Comparison of ENCODE assay signal across 20 mouse cellular contexts in the genomic region with DNA sequence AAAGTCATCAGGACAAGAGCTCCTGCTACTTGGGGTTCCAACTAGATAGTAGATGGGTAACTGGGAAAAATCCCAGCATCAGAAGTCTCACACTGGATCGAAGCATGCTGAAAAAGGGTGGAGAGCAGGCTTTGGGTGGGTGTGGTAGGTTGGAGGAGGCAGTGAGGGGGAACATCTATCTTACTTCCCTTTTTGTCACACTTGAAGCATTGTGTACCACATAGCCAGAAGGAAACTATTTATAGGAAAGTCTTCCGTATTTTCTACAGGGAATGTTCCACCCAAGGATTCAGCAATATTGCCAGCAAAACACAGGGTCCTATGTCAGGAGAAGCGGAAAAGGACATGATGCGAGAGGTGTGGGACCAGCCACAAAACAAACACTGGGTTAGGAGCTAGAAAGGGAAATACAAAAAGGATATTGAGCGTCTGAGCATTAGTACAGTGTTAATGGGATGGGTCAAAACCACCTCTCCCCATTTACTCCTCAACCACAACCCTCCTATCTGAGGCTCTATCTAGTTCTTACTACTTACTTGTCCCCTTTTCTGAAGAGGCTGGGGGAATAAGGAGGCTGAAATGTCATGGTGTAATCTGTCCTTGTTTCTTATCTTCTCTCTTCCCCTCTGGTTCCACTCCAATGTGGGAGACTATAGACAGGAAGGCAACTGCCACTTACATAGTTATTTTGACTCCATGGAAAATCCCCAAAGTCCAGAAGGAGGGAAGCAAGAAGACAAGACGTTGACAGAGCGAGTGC. TPM values are rescaled to one million over a fixed set of nuclear protein-coding genes. Genes with fewer than 3 reads are reported as not detected.
DNase-seq lines count a peak whose midpoint lies in the region; ATAC-seq and TF ChIP-seq lines count a peak whose summit lies in the region.
"Had no signal": no experiment of that assay in that cellular context is flagged by ENCODE, and none has a peak within 500 bp of the region (broad histone marks: within the 10 kb centered on the region; RNA-seq: fewer than 3 reads in every experiment).

No protein-coding gene starts in this region.

- peak; percentile 95 for DNase-seq in heart, adult 11 months
- DNase-seq in heart, postnatal 10 days, result no peak
- DNase-seq in layer of hippocampus, adult 2 months (ENCODE audit: low spot score in 2 of 2), result no peak
- DNase-seq in layer of hippocampus, adult 18-20 months (ENCODE audit: low spot score in 2 of 2), result no peak
- peak; percentile 78 for DNase-seq in MEL (ENCODE audit: low read depth, low spot score)
- no peak for DNase-seq in frontal cortex, adult 2 months (ENCODE audit: extremely low spot score in 1 of 2, low spot score in 1 of 2)
- DNase-seq in midbrain, embryonic 10.5 days (ENCODE audit: low spot score), result no peak
- DNase-seq: adrenal gland, postnatal 36 days; cerebellum, postnatal 14 days; kidney, postnatal 10 days; layer of hippocampus, adult 9-11 months; midbrain, embryonic 14.5 days; thymus, adult 18-20 months had no signal

- no peak for TF ChIP-seq CTCF in layer of hippocampus, adult 2 months (conservative IDR thresholded peaks at IDR 0.05)
- TF ChIP-seq CTCF in MEL (IDR thresholded peaks at IDR 0.05 in 2 of 3, conservative IDR thresholded peaks at IDR 0.05 in 1 of 3; ENCODE audit: control insufficient read depth in 1 of 3, insufficient read depth in 1 of 3, low read depth in 2 of 3, low read length in 3 of 3, poor library complexity in 1 of 3, severe bottlenecking in 1 of 3), result no peak

- peaks cover 24 to 37% of the 10 kb centered on the region in 2 experiments for H3K4me1 ChIP-seq in MEL (ENCODE audit: control insufficient read depth in 1 of 2, insufficient read depth in 2 of 2, low read length in 2 of 2)
- peaks cover 4% of the 10 kb centered on the region for H3K4me1 ChIP-seq in midbrain, embryonic 10.5 days
- H3K4me1 ChIP-seq: forebrain, embryonic 13.5 days; limb, embryonic 12.5 days had no signal

- WGBS in midbrain, embryonic 10.5 days, result 79% methylated on average over 7 of the region's 7 CpGs

- H3K27ac ChIP-seq in layer of hippocampus, adult 2 months, result peak overlapping the region; percentile 57; the same call in 1 of the 2 replicates
- H3K27ac ChIP-seq in MEL (ENCODE audit: control insufficient read depth, low read depth, low read length), result peak overlapping the region; percentile 88
- H3K27ac ChIP-seq in midbrain, embryonic 10.5 days (replicated peaks), result no peak overlapping the region
- H3K27ac ChIP-seq: forebrain, embryonic 13.5 days; hindbrain, embryonic 14.5 days; limb, embryonic 12.5 days; liver, embryonic 14.5 days; macrophage had no signal

- intact Hi-C loops in heart, postnatal 10 days (cut with DNase I), result no loop called here

- H3K9me3 ChIP-seq in MEL (replicated peaks; ENCODE audit: insufficient read depth, low read length), result no peaks in the 10 kb centered on the region
- H3K9me3 ChIP-seq in midbrain, embryonic 10.5 days (replicated peaks), result no peaks in the 10 kb centered on the region
- H3K9me3 ChIP-seq: forebrain, embryonic 13.5 days; limb, embryonic 12.5 days had no signal

- no peak for TF ChIP-seq POLR2A in MEL (IDR thresholded peaks at IDR 0.05; ENCODE audit: control insufficient read depth in 1 of 2, insufficient read depth in 1 of 2, low read depth in 1 of 2, low read length in 2 of 2, poor library complexity in 1 of 2)

- peak; percentile 47 for ATAC-seq in granulocyte monocyte progenitor cell, adult 5-6 weeks (replicated peaks; ENCODE audit: poor library complexity, severe bottlenecking)
- ATAC-seq: forebrain, embryonic 13.5 days; intestine, postnatal 0 days had no signal

- H3K4me3 ChIP-seq in layer of hippocampus, adult 2 months, result no peak overlapping the region
- H3K4me3 ChIP-seq in MEL (ENCODE audit: control insufficient read depth in 1 of 2, insufficient read depth in 1 of 2, low read depth in 2 of 2, low read length in 2 of 2), result peak overlapping the region; percentile 29 to 50
- H3K4me3 ChIP-seq in midbrain, embryonic 10.5 days, result no peak overlapping the region
- H3K4me3 ChIP-seq: forebrain, embryonic 13.5 days; limb, embryonic 12.5 days had no signal

- TF ChIP-seq RAD21 in MEL (IDR thresholded peaks at IDR 0.05; ENCODE audit: low read depth, low read length), result no peak

- no peaks in the 10 kb centered on the region; the same call in 1 of the 2 replicates for H3K79me2 ChIP-seq in MEL (ENCODE audit: control insufficient read depth, insufficient read depth, low read length, poor library complexity)

- H3K36me3 ChIP-seq in MEL (ENCODE audit: control insufficient read depth in 1 of 2, insufficient read depth in 2 of 2, low read length in 2 of 2), result peaks cover 0 to 54% of the 10 kb centered on the region in 2 experiments; a peak in 2 of 4 replicates
- no peaks in the 10 kb centered on the region for H3K36me3 ChIP-seq in midbrain, embryonic 10.5 days
- H3K36me3 ChIP-seq: limb, embryonic 12.5 days had no signal

- H3K9ac ChIP-seq in MEL (ENCODE audit: control insufficient read depth, low read depth, low read length, poor library complexity, severe bottlenecking), result peak overlapping the region; percentile 57
- H3K9ac ChIP-seq: forebrain, embryonic 13.5 days; hindbrain, embryonic 14.5 days; limb, embryonic 12.5 days; liver, embryonic 14.5 days had no signal

- no peaks in the 10 kb centered on the region for H3K27me3 ChIP-seq in MEL (ENCODE audit: control insufficient read depth in 1 of 2, insufficient read depth in 2 of 2, low read length in 2 of 2)
- H3K27me3 ChIP-seq in midbrain, embryonic 10.5 days (ENCODE audit: low read depth, poor library complexity, severe bottlenecking), result peaks cover 99% of the 10 kb centered on the region

- peak; percentile 31 to 58; a peak in 2 of 4 replicates for TF ChIP-seq EP300 in MEL (IDR thresholded peaks at IDR 0.05; ENCODE audit: low read depth in 1 of 2, low read length in 2 of 2)

TF ChIP-seq in MEL, 35 proteins besides CTCF, POLR2A, EP300 and RAD21 (continues in another document):
- TF ChIP-seq ZNF384 (IDR thresholded peaks at IDR 0.05; ENCODE audit: low read depth, low read length) (no peak), SIN3A (IDR thresholded peaks at IDR 0.05; ENCODE audit: low read length) (peak; percentile 75; the same call in 1 of the 2 replicates), CHD1 (IDR thresholded peaks at IDR 0.05; ENCODE audit: low read depth, low read length) (no peak), UBTF (IDR thresholded peaks at IDR 0.05; ENCODE audit: borderline replicate concordance, insufficient read depth, low read depth, low read length) (no peak), MAFK (IDR thresholded peaks at IDR 0.05; ENCODE audit: borderline replicate concordance, low read depth, low read length) (no peak), GATA1 (IDR thresholded peaks at IDR 0.05; ENCODE audit: low read depth, low read length) (peak; percentile 54; the same call in 1 of the 2 replicates), ZKSCAN1 (IDR thresholded peaks at IDR 0.05; ENCODE audit: low read depth, low read length) (no peak), MYB (IDR thresholded peaks at IDR 0.05; ENCODE audit: low read depth, low read length) (no peak), TCF12 (IDR thresholded peaks at IDR 0.05; ENCODE audit: low read depth, low read length) (0 out of 2 replicates have a peak, but pooled peaks have one; percentile 12), MAZ (IDR thresholded peaks at IDR 0.05; ENCODE audit: low read depth, low read length) (peak; percentile 43; the same call in 1 of the 2 replicates), TBP (IDR thresholded peaks at IDR 0.05; ENCODE audit: low read depth, low read length) (no peak), JUND (IDR thresholded peaks at IDR 0.05; ENCODE audit: low read depth, low read length) (no peak), NRF1 (IDR thresholded peaks at IDR 0.05; ENCODE audit: insufficient read depth, low read depth, low read length, poor library complexity, severe bottlenecking) (no peak), ETS1 (IDR thresholded peaks at IDR 0.05; ENCODE audit: low read depth, low read length) (peak; percentile 63; the same call in 1 of the 2 replicates), CHD2 (IDR thresholded peaks at IDR 0.05; ENCODE audit: low read length) (no peak), MAX (IDR thresholded peaks at IDR 0.05; ENCODE audit: low read length) (peak; percentile 47; the same call in 1 of the 2 replicates), E2F4 (IDR thresholded peaks at IDR 0.05; ENCODE audit: borderline replicate concordance, low read depth, low read length) (no peak), MYC (IDR thresholded peaks at IDR 0.05; ENCODE audit: low read depth, low read length) (peak; percentile 68; the same call in 1 of the 2 replicates), TAL1 (IDR thresholded peaks at IDR 0.05; ENCODE audit: low read length) (no peak), HCFC1 (IDR thresholded peaks at IDR 0.05; ENCODE audit: low read depth, low read length) (no peak), POLR2AphosphoS5 (IDR thresholded peaks at IDR 0.05; ENCODE audit: borderline replicate concordance, low read depth, low read length) (no peak), ELF1 (IDR thresholded peaks at IDR 0.05; ENCODE audit: low read depth, low read length) (0 out of 2 replicates have a peak, but pooled peaks have one; percentile 18), ZMIZ1 (IDR thresholded peaks at IDR 0.05; ENCODE audit: low read depth, low read length) (no peak), KAT2A (conservative IDR thresholded peaks at IDR 0.05; ENCODE audit: low read depth, low read length) (no peak), POLR2AphosphoS2 (IDR thresholded peaks at IDR 0.05; ENCODE audit: low read length) (no peak), RCOR1 (IDR thresholded peaks at IDR 0.05; ENCODE audit: low read depth, low read length) (no peak; the same call in 1 of the 2 replicates), GABPA (IDR thresholded peaks at IDR 0.05; ENCODE audit: low read depth, low read length) (no peak), MEF2A (IDR thresholded peaks at IDR 0.05; ENCODE audit: extremely low read depth, insufficient replicate concordance, low read depth, low read length, poor library complexity, severe bottlenecking) (0 out of 2 replicates have a peak, but pooled peaks have one; percentile 43)

RNA-seq across cellular contexts. Expression of a gene that starts 52.6 kb away (rescaled TPM):
- total RNA-seq in heart, postnatal 10 days (2021), result 100 to 1,000 TPM; 138 to 195 TPM
- total RNA-seq in layer of hippocampus, adult 2 months (2021), result 100 to 1,000 TPM; 101 to 111 TPM
- 100 to 1,000 TPM; 131 to 148 TPM for total RNA-seq in layer of hippocampus, adult 18-20 months (2021)
- total RNA-seq in MEL (2012; rRNA removed), result 29.5 and 35.9 TPM in 2 replicates
- polyA plus RNA-seq in MEL (2012; ENCODE audit: insufficient read depth in 1 of 2, insufficient read length in 2 of 2, low read depth in 1 of 2, low replicate concordance in 2 of 2, missing spikeins in 1 of 2), result 10 to 100 TPM in 1 of 2 experiments, not detected in 1; 32.7 TPM
- total RNA-seq in granulocyte monocyte progenitor cell, adult 5-6 weeks (2014; fragmentation: Nextera tagmentation), result 18.4 and 19.9 TPM in 2 replicates
- 19.7 and 30.0 TPM in 2 replicates for total RNA-seq in granulocyte monocyte progenitor cell, adult 5-6 weeks (2017)
- polyA plus RNA-seq in frontal cortex, adult 2 months (2012; rRNA removed), result 68.3 and 92.5 TPM in 2 replicates
- 133 and 146 TPM in 2 replicates for polyA plus RNA-seq in midbrain, embryonic 10.5 days (2016; fragmentation: Nextera tagmentation; extraction: Ambion mirVana)

Comparison
In these comparisons a context has a peak if more than half of its experiments do, and no peak if none do; other contexts are left out.
1. DNase-seq: peak in heart, adult 11 months (single experiment) and MEL (single experiment); none in heart, postnatal 10 days (0 of 2), layer of hippocampus, adult 2 months (0 of 2), layer of hippocampus, adult 18-20 months (0 of 2), frontal cortex, adult 2 months (0 of 2) and midbrain, embryonic 10.5 days (single experiment).
2. H3K4me3 ChIP-seq: peak in MEL (2 of 2); none in layer of hippocampus, adult 2 months (single experiment) and midbrain, embryonic 10.5 days (single experiment).